Mouse (Mus musculus) T-cell, adult 2 months (primary cell): ENCODE data around the gene Dedd.
"Not testable (repeated sequence)": the region's sequence is repeated elsewhere in the genome, so short reads cannot be mapped to it uniquely, and the experiment has no call there.

Source experiments
- DNase-seq: peaks from one replicate; pipeline ENCODE4 v3.0.0; 2022; ENCODE audit warnings: low spot score

Gene Dedd

DNA sequence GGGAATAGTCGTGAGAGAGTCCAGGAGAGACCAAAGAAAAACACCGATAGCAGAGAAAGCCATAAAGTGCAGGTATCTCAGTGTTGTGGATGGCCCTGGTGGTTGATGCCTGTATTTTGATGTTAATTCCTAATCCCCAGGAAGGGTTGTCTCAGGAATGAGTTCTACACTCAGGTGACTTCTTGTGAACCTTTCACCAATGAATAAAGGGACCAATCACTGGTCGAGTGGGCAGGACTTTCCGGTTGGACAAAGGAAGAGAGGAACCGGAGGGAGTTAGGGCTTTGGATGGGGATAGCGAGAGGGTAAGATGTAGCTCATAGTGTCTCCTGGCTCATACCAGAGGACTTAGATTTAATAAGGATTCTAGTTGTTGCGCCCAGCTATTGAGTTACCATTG lies 9.2 kb upstream of the Dedd start:
- no peak for DNase-seq

DNA sequence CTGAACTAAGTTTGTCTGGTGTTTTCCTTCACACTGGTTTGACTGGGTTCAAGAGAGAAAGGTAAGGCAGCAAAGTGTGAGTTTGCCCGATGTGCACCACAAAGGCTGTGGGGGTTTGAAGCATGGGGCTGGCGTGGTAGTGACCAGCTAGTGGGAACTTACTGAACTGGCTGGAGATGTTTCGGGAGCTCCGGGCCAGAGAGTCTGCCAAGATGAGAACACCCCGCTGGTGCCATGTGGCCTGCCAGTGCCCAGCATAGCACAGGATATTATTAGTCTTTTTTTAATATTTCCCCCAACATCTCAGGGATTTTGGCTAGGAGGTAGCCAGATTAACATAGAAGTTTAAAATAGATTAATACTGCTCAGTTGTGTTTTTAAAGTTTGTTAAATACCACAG lies 8.8 kb upstream of the Dedd start:
- no peak for DNase-seq

DNA sequence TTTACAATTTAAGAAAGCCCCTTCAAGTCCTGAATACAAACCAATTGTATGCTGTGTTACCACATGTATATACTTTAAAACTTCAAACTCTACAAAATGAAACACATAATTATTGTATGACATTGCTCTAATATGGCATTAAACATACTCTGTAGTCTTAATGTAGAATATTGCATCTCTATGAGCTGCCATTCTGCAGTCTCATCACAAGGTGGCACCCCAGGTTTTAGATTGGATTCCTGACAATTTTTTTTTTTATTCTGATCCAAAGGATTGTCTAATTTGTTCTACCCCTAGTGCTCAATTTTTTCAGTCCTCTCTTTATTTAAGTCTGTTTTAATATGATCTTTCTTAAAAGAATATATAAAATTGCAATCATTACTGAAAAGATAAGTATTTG lies 7.5 kb upstream of the Dedd start:
- DNase-seq: peak; percentile 46

DNA sequence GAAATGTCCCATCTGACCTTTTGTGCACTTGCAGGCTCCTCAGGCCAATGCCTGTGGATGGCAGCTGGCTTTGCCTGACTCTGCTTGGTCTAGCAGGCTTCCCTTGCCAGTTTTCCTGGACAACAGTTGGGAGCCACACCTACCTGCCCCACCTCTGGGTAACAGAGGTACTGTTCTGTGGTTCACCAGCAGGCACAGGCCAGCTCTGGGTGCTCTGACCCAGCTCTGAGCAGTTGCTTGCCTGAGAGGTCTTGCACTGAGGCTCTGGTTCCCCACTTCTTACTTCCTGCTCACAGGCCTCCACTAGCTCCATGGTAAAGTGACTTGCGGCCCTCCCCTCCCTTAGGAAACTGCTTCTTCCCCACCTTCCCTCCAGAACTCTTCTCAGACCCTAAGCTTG lies 6.9 kb upstream of the Dedd start:
- no peak for DNase-seq

DNA sequence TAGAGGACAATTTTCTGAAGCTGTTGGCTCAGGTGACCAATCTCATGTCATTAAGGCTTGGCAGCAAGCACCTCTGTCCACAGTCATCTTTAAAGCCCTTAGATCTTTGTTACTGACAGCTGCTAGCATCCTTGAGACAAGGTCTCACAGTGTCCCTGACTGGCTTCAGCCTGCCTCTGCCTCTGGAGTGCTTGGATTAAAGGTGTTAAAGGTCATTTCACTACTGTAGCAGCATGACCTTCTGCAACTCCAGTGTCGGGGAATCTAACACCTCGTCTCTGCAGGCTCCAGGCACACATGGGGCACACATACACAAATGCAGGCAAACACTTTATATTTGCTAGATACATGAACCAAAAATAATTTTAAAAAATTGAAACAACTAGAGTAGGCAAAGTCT lies 3.4 kb upstream of the Dedd start:
- no peak for DNase-seq

DNA sequence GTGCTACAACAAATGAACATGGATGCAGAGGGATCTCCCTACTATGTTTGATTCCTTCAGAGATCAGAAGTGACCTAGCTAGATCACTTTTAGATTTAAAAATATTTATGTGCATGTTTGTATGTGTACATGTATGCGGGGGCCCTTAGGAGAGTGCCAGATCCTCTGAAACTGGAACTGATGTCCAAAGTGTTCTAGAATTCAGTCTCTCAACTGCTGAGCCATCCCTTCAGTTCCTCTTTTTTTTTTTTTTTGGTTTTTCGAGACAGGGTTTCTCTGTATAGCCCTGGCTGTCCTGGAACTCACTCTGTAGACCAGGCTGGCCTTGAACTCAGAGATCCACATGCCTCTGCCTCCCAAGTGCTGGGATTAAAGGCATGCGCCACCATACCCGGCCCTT lies 2.4 kb upstream of the Dedd start:
- DNase-seq: not testable (repeated sequence)

DNA sequence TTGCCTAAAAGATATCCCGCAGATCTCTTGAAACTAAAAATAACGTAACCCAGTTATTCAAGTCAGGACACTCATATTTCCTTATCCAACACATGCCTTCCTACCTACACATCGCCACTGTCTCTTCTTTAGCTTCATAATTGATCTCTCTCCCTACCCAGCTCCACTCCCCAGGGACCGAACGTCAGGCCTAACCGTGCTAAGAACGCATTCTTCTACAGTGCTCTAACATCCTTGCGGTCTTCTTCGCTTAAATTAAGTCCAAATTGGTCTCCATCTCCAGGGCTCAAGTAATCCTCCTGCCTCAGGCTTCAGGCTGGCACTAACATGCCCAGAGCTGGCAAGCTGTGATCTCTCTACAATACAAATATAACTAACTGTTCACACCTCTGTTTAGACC lies 701 bp upstream of the Dedd start:
- no peak for DNase-seq

DNA sequence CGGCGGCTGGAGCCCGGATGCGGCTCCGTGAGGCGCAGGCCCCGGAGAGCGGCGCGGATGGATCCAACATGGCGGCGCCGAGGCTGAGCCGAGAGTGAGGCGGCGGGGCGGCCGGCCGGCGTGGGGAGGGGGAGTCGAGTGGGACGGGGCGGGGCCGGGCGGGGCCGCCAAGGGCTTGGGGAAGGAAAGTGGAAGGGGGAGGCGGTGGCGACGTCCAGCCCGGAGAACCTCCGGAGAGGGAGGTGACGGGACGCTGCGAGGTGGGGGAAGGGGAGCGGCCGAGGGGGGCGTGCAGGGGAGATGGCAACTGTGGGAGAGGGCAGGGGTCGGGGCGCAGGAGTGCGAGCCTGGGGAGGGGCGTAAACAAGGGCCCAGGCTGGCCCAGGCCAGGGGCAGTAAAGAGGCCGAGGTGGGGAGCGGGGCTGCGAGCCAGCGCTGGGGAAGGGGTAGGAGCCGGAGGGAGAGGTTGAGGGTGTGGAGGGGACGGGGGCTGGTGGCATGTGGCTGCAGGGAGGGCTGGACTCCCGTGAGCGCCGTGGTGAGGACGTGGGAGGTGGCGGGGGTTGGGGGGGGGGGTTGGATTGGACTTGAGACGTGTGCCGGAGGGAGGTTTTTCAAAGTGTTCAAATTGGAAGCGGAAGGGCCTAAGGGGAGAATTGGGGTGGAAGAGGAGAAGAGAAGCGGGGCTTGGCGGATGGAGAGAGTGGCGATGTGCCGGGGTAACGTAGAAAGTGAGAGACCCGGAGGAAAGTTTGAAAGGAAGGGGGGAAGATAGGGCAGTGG lies 679 bp downstream of the Dedd start:
- peak; percentile 32 for DNase-seq

DNA sequence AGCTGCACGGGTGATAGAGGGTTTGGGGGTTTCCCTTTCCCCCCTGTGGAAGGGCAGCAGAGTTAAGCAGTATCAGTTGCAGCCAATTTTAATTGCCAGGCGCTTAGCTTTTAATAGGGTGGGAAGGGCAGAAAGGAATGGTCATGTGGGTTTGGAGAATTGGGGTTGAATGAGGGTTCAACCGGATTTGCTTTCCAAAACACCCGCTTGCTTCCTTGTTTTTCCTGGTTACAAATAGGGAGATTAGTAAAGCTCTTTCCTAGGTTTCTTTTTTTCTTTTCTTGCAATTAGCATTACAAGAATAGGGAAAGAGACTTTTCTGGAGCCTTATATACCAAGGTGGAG lies 1.2 kb downstream of the Dedd start:
- no peak for DNase-seq

DNA sequence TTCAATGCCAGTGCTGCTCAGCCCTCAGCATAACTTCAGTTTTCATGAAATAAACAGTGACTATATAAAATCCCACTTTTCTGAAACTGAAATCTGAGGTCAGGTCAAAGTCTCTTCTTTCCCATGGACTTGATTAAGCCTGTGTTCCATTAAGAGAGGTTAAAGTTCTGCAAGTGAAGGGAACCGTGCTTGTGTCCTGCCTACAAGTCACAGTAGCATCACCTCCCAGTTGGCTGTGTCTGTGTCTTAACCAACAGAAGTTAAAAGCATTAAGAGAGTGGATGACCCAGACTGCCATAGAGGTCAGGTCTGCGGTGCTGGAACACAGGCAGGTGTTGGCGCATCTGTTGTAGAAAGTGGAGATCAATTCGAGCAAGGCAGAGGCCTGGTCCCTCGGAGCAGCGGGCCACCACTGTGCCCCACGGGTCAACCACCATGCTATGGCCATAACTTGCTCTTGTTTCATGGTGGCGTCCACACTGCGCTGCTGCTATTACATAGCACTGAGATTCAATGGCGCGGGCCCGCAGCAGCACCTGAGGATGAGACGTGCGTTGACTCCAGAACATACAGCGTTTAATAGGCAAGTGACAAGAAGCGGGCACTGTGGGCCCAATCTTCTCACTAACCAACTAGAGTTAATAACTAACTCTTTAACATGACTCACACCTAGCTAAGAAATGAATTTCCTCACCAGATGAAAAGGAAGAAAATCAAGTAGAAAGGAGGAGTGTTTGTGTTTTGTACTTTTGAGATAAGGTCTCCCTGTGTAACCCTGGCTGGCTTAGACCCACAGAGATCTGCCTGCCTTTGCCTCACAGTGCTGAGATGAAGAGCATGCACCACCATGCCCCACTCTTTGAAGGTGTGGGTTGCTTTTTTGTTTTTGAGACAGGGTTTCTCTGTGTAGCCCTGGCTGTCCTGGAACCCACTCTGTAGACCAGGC lies 13.6 kb downstream of the Dedd start:
- no peak for DNase-seq

DNA sequence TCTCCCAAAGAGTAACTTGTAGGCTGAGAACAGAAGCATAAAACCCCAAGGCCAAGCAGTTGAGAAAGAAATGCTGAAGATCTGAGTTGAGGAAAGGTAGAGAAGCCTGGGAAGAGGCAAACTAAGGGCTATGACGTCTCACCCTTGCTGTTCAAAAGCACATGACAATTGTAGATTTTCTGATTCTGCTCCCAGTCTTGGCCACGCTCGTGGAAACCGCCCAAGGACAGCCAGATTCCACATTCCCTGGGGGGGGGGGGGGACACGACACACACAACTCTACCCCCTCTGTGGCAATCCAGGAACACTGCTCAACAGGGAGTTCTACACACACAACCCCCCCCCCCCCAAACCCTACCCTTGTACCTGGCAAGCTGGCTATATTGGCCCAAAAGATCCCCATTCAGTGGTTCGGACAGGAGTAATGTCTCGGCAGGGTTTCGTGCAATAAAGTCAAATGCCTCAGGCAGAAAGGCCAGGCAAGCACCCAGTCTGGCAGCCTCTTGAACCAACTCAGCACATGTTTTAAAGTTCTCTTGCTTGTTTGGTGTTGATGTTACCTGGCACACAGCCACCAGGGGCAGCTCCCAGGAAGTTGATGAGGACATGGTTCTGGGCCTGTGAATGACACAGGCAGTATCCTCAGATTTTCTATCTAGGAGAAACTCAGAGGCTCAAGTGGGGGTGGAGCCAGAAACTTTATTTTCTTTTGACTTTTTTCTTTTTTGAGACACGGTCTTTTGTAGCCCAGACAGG lies 15.2 kb downstream of the Dedd start:
- DNase-seq: no peak

DNA sequence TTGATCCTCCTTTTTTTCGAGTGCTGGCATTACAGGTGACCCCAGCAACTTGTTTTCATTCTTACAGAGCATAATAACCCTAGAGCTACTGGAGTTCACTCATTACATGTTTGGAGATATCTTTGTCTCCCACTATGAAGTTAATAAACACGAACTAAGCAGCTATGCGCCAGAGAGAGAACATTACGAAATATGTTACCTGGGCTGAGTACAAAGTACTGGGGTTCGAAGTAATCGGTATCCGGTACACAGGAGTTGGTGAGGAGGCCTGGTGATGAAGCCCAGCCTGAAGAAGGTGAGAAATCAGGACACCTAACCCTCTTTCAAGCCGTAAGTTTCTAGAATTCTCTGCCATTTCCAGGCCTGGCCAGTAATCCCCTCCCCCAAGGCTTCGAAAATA lies 15.8 kb downstream of the Dedd start:
- DNase-seq: no peak

DNA sequence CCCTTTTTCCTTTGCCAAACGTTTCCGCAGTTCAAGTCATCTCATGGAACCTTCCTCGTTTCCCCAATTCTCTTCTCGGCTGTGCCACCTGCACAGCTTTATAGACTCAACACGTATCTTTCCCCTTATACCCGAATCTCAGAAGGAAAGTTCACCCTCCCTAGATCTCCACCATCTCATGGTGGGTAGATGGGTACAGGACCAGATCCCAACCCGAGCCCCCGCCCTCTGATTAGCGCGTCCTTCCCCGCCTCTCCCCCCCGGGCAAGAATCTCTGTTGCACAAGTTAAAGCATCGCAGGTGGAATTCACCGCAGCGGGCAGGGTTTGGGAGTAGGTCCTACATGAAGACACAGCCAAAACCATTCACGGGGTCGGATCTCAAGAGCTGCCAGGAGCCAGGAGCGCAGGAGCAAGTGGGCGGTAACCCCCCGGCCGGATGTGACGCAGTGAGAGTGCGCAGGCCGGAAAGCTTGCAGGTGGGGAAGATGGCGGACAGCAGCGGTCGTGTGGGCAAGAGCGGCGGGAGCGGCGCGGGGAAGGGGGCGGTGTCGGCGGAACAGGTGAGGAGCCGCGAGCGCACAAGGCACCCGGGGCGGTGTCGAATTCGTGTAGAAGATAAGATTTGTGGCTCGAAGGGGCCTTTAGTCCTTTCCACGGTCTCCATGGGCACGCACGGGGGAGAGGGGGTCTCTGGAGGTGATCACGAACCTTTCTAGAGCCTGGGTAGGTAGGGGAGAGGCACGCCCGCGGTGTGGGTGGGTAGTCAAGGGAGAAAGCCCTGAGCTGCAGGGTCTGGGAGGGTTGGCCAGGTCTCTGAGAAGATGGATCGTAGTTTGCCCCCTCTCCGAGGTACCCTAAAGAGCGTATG lies 16.5 kb downstream of the Dedd start, which contains the start of the genes Nit1 and Pfdn2:
Gene Nit1 (minus strand): TSS at position 422 of the 870 bp plus-strand sequence.
Gene Pfdn2 (plus strand): TSS at position 446 of the 870 bp plus-strand sequence.
- DNase-seq: peak; percentile 92

DNA sequence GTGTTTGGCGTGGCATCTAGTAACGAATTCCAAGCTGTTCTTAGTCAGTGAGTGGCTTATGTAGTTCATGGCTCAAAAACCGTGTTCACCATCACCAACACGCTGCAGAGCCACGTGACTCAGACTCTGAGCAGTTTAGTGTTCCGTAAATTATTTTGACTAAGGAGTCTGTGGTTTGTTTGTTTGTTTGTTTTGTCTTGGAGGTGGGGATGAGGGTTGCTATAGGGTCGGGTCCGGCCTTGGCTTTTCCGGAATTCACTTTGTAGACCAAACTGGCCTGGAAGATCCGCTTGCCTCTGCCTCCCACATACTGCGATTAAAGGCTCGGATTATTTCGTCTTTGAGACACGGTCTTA lies 17.1 kb downstream of the Dedd start:
- DNase-seq: no peak

DNA sequence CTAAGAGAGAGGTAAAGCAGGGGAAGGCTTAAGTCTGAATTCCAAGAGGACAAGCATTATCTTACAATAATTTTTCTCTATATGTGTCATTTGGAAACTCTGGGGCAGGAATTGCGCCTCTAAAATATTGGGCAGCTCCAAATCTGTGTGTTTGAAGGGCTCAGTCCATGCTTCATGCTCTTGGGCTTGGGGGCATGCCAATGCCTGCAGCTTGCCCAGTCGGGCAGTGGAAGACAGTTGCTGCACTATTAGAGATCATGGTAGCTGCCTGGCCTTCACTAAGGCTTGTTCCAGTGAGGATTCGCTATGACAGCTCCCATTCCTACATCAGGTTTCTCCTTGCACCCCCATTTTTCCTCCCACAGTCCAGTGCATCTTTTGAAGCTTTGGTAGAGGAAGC lies 19.7 kb downstream of the Dedd start:
- DNase-seq: no peak

DNA sequence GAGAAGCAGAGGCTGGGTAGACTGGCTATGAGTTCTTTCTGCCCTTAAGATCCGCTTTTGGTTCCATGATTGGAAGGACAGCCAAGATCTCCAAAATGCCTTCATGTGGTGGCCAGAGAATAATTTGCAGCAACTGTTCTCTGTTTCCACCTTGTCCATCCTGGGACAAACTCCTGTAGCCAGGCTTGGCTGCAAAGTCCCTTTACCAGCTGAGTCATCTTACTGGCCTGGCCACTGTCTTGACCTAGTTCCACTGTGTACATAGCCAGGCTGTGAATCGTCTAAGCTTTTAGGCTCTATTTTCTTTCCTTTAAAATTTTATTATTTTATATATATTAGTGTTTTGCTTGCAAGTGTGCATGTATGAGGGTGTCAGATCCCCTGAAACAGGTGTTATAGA lies 20.3 kb downstream of the Dedd start:
- DNase-seq: no peak

DNA sequence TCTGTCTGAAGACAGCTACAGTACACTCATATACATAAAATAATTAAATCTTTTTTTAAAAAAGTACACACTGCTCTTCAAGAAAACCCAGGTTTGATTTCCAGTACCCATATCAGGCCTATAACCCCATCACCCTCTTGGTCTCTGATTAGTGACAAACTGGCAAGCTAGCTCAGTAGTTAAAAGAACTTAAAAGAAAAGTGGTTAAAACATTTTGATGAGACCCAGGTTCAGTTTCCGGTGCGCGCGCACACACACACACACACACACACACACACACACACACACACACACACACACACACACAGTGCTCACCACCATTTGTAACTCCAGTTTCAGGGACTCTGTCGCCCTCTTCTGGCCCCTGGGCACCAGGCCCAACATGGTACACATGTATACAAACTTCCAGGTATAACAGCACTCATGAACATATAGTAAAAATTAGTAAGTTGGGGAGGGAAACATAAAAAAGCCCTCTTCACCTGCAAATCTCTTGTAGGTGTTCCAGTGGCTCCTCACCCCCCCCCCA lies 26.9 kb downstream of the Dedd start:
- peak; percentile 80 for DNase-seq

DNA sequence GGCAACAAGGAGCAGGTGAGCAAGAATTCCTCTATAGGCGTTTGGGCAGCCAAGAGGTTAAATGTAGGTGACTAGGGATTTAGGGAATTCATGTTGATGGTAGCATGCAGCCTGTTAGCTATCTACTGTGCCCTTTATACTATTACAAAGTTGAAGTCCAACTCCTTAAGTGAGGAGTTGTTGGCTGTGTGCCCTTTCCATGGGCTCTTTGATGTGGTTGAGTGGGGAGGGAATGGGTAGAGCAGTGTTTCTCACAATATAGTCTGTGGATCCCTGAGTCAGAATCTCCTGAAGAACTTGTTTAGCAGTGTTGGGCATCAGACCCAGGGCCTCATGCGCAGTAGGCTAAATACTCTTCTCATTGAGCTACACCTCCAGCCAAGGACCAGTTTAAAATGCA lies 27.9 kb downstream of the Dedd start:
- no peak for DNase-seq

DNA sequence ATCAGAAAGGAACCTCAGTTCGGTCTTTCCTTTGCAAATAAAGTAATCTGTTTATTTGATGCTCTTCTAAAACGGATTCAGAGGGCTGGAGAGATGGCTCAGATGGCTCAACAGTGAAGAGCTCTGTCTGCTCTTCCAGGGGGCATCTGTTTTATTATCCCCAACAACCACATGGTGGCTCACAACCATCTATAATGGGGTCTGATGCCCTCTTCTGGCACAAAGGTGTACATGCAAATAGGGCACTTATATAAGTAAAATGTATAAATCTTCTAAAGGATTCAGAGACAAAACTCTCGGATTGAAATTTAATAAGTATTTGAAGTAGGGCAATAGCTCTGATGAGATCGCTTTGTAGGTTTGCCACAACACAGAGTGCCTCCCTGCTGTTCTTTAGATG lies 29.5 kb downstream of the Dedd start:
- peak; percentile 66 for DNase-seq

DNA sequence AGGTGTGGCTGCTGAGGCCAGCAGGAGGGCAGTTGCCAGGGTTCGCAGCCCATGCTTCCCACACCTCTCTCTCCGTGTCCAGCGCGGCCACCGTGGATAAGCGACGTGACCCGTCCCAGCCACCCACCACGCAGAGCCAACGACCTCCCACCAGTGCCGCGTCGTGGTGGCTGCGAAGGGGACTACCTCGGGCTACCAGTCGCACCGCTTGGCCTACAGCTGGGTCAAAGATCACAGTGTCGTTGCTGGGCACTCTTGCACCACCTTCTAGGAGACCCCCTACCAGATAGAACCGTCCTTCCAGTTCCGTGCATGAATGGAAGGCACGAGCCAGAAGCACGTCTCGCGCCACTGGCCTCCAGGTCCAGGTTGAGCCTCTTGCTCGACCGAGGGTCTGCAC lies 31.3 kb downstream of the Dedd start:
- DNase-seq: no peak

DNA sequence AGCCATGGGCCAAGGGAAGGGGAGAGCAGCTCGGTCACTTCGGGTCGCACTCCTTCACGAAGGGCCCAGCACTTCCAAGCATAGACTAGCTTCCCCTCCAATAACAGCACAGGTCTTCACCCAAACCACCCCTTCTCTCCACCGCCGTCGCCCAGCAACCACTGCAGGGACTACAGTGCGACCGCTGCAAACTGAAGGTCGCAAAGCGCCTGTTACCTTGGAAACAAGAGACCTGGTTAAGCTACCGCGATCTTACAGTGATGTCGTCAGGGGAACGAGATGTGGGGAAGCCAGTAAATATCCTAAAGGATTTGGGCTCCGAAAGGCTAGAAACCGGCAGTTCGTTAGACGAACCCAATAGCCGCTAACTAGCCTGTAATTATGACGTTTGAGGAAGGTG lies 31.7 kb downstream of the Dedd start, which contains the start of gene Klhdc9:
Gene Klhdc9 (minus strand): TSS at position 143 of the 400 bp plus-strand sequence.
- peak; percentile 94 for DNase-seq
